Mouse (Mus musculus): Measurements from ENCODE around the gene Hist1h2bj. TPM values are rescaled to one million over a fixed set of nuclear protein-coding genes. Genes with fewer than 3 reads are reported as not detected.

The Hist1h2bj gene
- total and polyA plus RNA-seq, 3 experiments = 4.7 to 2,032 TPM; not detected in 1

GRCm38 (mm10) chr13:22049041-22049440, 6.0 kb downstream of the Hist1h2bj start:
- Histone ChIP-seq H3K9ac (ENCODE audit: control insufficient read depth, low read depth, low read length, poor library complexity, severe bottlenecking) (no peak overlapping the region), H3K4me1 (ENCODE audit: control insufficient read depth in 1 of 2, insufficient read depth in 2 of 2, low read length in 2 of 2) (peaks cover 0 to 4% of the 10 kb centered on the region in 2 experiments; a peak in 1 of 4 replicates), H3K27ac (ENCODE audit: control insufficient read depth, low read depth, low read length) (no peak overlapping the region), H3K79me2 (ENCODE audit: control insufficient read depth, insufficient read depth, low read length, poor library complexity) (peaks cover 1% of the 10 kb centered on the region; the same call in 1 of the 2 replicates), H3K4me3 (ENCODE audit: control insufficient read depth in 1 of 2, insufficient read depth in 1 of 2, low read depth in 2 of 2, low read length in 2 of 2) (no peak overlapping the region), H3K9me3 (replicated peaks; ENCODE audit: insufficient read depth, low read length) (no peaks in the 10 kb centered on the region), H3K36me3 (ENCODE audit: control insufficient read depth in 1 of 2, insufficient read depth in 2 of 2, low read length in 2 of 2) (peaks cover 0 to 2% of the 10 kb centered on the region in 2 experiments; a peak in 2 of 4 replicates), H3K27me3 (ENCODE audit: control insufficient read depth in 1 of 2, insufficient read depth in 2 of 2, low read length in 2 of 2) (no peaks in the 10 kb centered on the region)
- no peak for DNase-seq (ENCODE audit: low read depth, low spot score)
- TF ChIP-seq USF1 (IDR thresholded peaks at IDR 0.05; ENCODE audit: low read depth, low read length) = no peak
- no peak for TF ChIP-seq CHD1 (IDR thresholded peaks at IDR 0.05; ENCODE audit: low read depth, low read length)
- no peak for TF ChIP-seq UBTF (IDR thresholded peaks at IDR 0.05; ENCODE audit: borderline replicate concordance, insufficient read depth, low read depth, low read length)
- no peak for TF ChIP-seq TAL1 (IDR thresholded peaks at IDR 0.05; ENCODE audit: low read length)
- no peak for TF ChIP-seq MXI1 (IDR thresholded peaks at IDR 0.05; ENCODE audit: low read depth, low read length)
- no peak for TF ChIP-seq HCFC1 (IDR thresholded peaks at IDR 0.05; ENCODE audit: low read depth, low read length)
- TF ChIP-seq ETS1 (IDR thresholded peaks at IDR 0.05; ENCODE audit: low read depth, low read length) = no peak
- no peak for TF ChIP-seq MYC (IDR thresholded peaks at IDR 0.05; ENCODE audit: low read depth, low read length)
- no peak for TF ChIP-seq POLR2A (IDR thresholded peaks at IDR 0.05; ENCODE audit: control insufficient read depth in 1 of 2, insufficient read depth in 1 of 2, low read depth in 1 of 2, low read length in 2 of 2, poor library complexity in 1 of 2)
- TF ChIP-seq TCF12 (IDR thresholded peaks at IDR 0.05; ENCODE audit: low read depth, low read length) = no peak
- TF ChIP-seq NRF1 (IDR thresholded peaks at IDR 0.05; ENCODE audit: insufficient read depth, low read depth, low read length, poor library complexity, severe bottlenecking) = no peak
- TF ChIP-seq SIN3A (IDR thresholded peaks at IDR 0.05; ENCODE audit: low read length) = no peak
- no peak for TF ChIP-seq ZKSCAN1 (IDR thresholded peaks at IDR 0.05; ENCODE audit: low read depth, low read length)
- TF ChIP-seq CTCF (IDR thresholded peaks at IDR 0.05 in 2 of 3, conservative IDR thresholded peaks at IDR 0.05 in 1 of 3; ENCODE audit: control insufficient read depth in 1 of 3, insufficient read depth in 1 of 3, low read depth in 2 of 3, low read length in 3 of 3, poor library complexity in 1 of 3, severe bottlenecking in 1 of 3) = no peak
- TF ChIP-seq KAT2A (conservative IDR thresholded peaks at IDR 0.05; ENCODE audit: low read depth, low read length) = no peak
- no peak for TF ChIP-seq ZNF384 (IDR thresholded peaks at IDR 0.05; ENCODE audit: low read depth, low read length)
- no peak for TF ChIP-seq SMC3 (IDR thresholded peaks at IDR 0.05; ENCODE audit: low read depth, low read length)
- no peak for TF ChIP-seq NELFE (IDR thresholded peaks at IDR 0.05; ENCODE audit: low read depth, low read length)

- peak overlapping the region; percentile 55 for H3K27ac ChIP-seq (ENCODE audit: control insufficient read depth, low read depth, low read length)
- TF ChIP-seq GABPA (IDR thresholded peaks at IDR 0.05; ENCODE audit: low read depth, low read length) (no peak), ZMIZ1 (IDR thresholded peaks at IDR 0.05; ENCODE audit: low read depth, low read length) (no peak), TCF12 (IDR thresholded peaks at IDR 0.05; ENCODE audit: low read depth, low read length) (no peak), CHD2 (IDR thresholded peaks at IDR 0.05; ENCODE audit: low read length) (no peak), NRF1 (IDR thresholded peaks at IDR 0.05; ENCODE audit: insufficient read depth, low read depth, low read length, poor library complexity, severe bottlenecking) (no peak), TBP (IDR thresholded peaks at IDR 0.05; ENCODE audit: low read depth, low read length) (no peak), NELFE (IDR thresholded peaks at IDR 0.05; ENCODE audit: low read depth, low read length) (no peak), MXI1 (IDR thresholded peaks at IDR 0.05; ENCODE audit: low read depth, low read length) (no peak), CTCF (IDR thresholded peaks at IDR 0.05 in 2 of 3, conservative IDR thresholded peaks at IDR 0.05 in 1 of 3; ENCODE audit: control insufficient read depth in 1 of 3, insufficient read depth in 1 of 3, low read depth in 2 of 3, low read length in 3 of 3, poor library complexity in 1 of 3, severe bottlenecking in 1 of 3) (no peak), ZNF384 (IDR thresholded peaks at IDR 0.05; ENCODE audit: low read depth, low read length) (no peak), CHD1 (IDR thresholded peaks at IDR 0.05; ENCODE audit: low read depth, low read length) (no peak), ELF1 (IDR thresholded peaks at IDR 0.05; ENCODE audit: low read depth, low read length) (no peak), RAD21 (IDR thresholded peaks at IDR 0.05; ENCODE audit: low read depth, low read length) (no peak), POLR2AphosphoS5 (IDR thresholded peaks at IDR 0.05; ENCODE audit: borderline replicate concordance, low read depth, low read length) (no peak)
- H3K9me3 ChIP-seq (replicated peaks; ENCODE audit: insufficient read depth, low read length) = no peaks in the 10 kb centered on the region
- peak; percentile 77 for DNase-seq (ENCODE audit: low read depth, low spot score)
- H3K36me3 ChIP-seq (ENCODE audit: control insufficient read depth in 1 of 2, insufficient read depth in 2 of 2, low read length in 2 of 2) = peaks cover 0 to 2% of the 10 kb centered on the region in 2 experiments; a peak in 2 of 4 replicates
- peak overlapping the region; percentile 63 for H3K9ac ChIP-seq (ENCODE audit: control insufficient read depth, low read depth, low read length, poor library complexity, severe bottlenecking)
- peaks cover 1% of the 10 kb centered on the region; the same call in 1 of the 2 replicates for H3K79me2 ChIP-seq (ENCODE audit: control insufficient read depth, insufficient read depth, low read length, poor library complexity)
- peak overlapping the region; percentile 60 to 87 for H3K4me3 ChIP-seq (ENCODE audit: control insufficient read depth in 1 of 2, insufficient read depth in 1 of 2, low read depth in 2 of 2, low read length in 2 of 2)
- H3K27me3 ChIP-seq (ENCODE audit: control insufficient read depth in 1 of 2, insufficient read depth in 2 of 2, low read length in 2 of 2) = 0 out of 4 replicates have a peak, but pooled peaks cover 0 to 2% of the 10 kb centered on the region in 2 experiments
- peaks cover 0 to 1% of the 10 kb centered on the region in 2 experiments; a peak in 1 of 4 replicates for H3K4me1 ChIP-seq (ENCODE audit: control insufficient read depth in 1 of 2, insufficient read depth in 2 of 2, low read length in 2 of 2)
Observed at GRCm38 (mm10) chr13:22049737-22050440, 6.9 kb downstream of the Hist1h2bj start.

All from MEL (cell line).